Mouse (Mus musculus) thymus, postnatal 0 days (tissue): ENCODE measurements at regions not wholly inside any gene's neighbourhood (a gene's known extent, or its start where the extent isn't known, plus 50 kb on each side); places are given as distances from the start of the nearest gene placed in this dataset.

ENCODE experiments used
- DNase-seq: peaks from one replicate; pipeline ENCODE4 v3.0.0-alpha.2; 2015; ENCODE audit warnings: low spot score

GRCm38 (mm10) chr4:55824047-55824760, 291.9 kb upstream of the Klf4 start:
- no peak for DNase-seq

- DNase-seq: no peak
Observed at GRCm38 (mm10) chr4:55823583-55823982, 291.3 kb upstream of the Klf4 start.

- no peak for DNase-seq
Observed at GRCm38 (mm10) chr4:55817035-55817818, 285.0 kb upstream of the Klf4 start.

- DNase-seq: no peak
Observed at GRCm38 (mm10) chr4:55815832-55816231, 283.6 kb upstream of the Klf4 start.

- DNase-seq: no peak
Observed at GRCm38 (mm10) chr4:55812846-55813245, 280.6 kb upstream of the Klf4 start.

- no peak for DNase-seq
Observed at GRCm38 (mm10) chr4:55811656-55812055, 279.4 kb upstream of the Klf4 start.

- DNase-seq: no peak
Observed at GRCm38 (mm10) chr4:55808501-55808900, 276.2 kb upstream of the Klf4 start.

- DNase-seq: no peak
Observed at GRCm38 (mm10) chr4:55806799-55807198, 274.5 kb upstream of the Klf4 start.

- no peak for DNase-seq
Observed at GRCm38 (mm10) chr4:55805255-55806051, 273.2 kb upstream of the Klf4 start.

- no peak for DNase-seq
Observed at GRCm38 (mm10) chr4:55802101-55802500, 269.8 kb upstream of the Klf4 start.

GRCm38 (mm10) chr4:55798099-55798498, 265.8 kb upstream of the Klf4 start:
- no peak for DNase-seq

- DNase-seq: no peak
Observed at GRCm38 (mm10) chr4:55781329-55781847, 249.1 kb upstream of the Klf4 start.

GRCm38 (mm10) chr4:55779581-55779980, 247.3 kb upstream of the Klf4 start:
- DNase-seq: no peak

- no peak for DNase-seq
Observed at GRCm38 (mm10) chr4:55775858-55776257, 243.6 kb upstream of the Klf4 start.

GRCm38 (mm10) chr4:55774571-55774970, 242.3 kb upstream of the Klf4 start:
- DNase-seq: no peak

- no peak for DNase-seq
Observed at GRCm38 (mm10) chr4:55769656-55770055, 237.4 kb upstream of the Klf4 start.

- DNase-seq: no peak
Observed at GRCm38 (mm10) chr4:55768325-55768724, 236.1 kb upstream of the Klf4 start.

- DNase-seq: no peak
Observed at GRCm38 (mm10) chr4:55767133-55767532, 234.9 kb upstream of the Klf4 start.

- DNase-seq: no peak
Observed at GRCm38 (mm10) chr4:55765780-55766179, 233.5 kb upstream of the Klf4 start.

- no peak for DNase-seq
Observed at GRCm38 (mm10) chr4:55763112-55763511, 230.8 kb upstream of the Klf4 start.

GRCm38 (mm10) chr4:55762389-55762788, 230.1 kb upstream of the Klf4 start:
- DNase-seq: no peak
